Mouse (Mus musculus) bone marrow macrophage, adult 2 months (primary cell): ENCODE measurements around the gene Gm45623. TPM values are rescaled to one million over a fixed set of nuclear protein-coding genes. Genes with fewer than 3 reads are reported as not detected.

Experiments used
- H3K27ac ChIP-seq: 2 replicates; pipeline ENCODE4 v1.5.1; 2012; ENCODE audit warnings: low read depth, low read length; ENCODE audit not compliant: insufficient read depth
- H3K4me1 ChIP-seq: 2 replicates; pipeline ENCODE4 v1.6.1; 2012; ENCODE audit warnings: low read length; ENCODE audit not compliant: control insufficient read depth, insufficient read depth
- H3K4me3 ChIP-seq: 2 replicates; pipeline ENCODE4 v1.5.1; 2012; ENCODE audit warnings: mild to moderate bottlenecking, low read length, moderate library complexity; ENCODE audit not compliant: insufficient read depth
- CTCF ChIP-seq: IDR thresholded peaks from 2 replicates; pipeline ENCODE4 v1.5.1; 2012; ENCODE audit warnings: low read depth, mild to moderate bottlenecking, low read length, moderate library complexity
- POLR2A ChIP-seq: IDR thresholded peaks from 2 replicates; pipeline ENCODE4 v1.6.1; 2012; ENCODE audit warnings: mild to moderate bottlenecking, low read depth, low read length, borderline replicate concordance
- polyA plus RNA-seq: library from polyadenylated mRNA; stranded (reverse); fragments of >200 nt; gene quantifications from 2 replicates; pipeline ENCODE4 v1.2.4, GENCODE M21; 2012; ENCODE audit not compliant: missing spikeins, insufficient read depth, insufficient read length

Gene Gm45623
- polyA plus RNA-seq, 1 experiment = not detected

- H3K27ac ChIP-seq = no peak overlapping the region
- TF ChIP-seq CTCF (no peak), POLR2A (no peak)
- no peaks in the 10 kb centered on the region for H3K4me1 ChIP-seq
Observed at GRCm38 (mm10) chr13:56755871-56756270, 2.2 kb upstream of the Gm45623 start.

GRCm38 (mm10) chr13:56752474-56753191 is 994 bp downstream of the Gm45623 start:
- no peak overlapping the region for H3K4me3 ChIP-seq
- H3K4me1 ChIP-seq = no peaks in the 10 kb centered on the region

More at GRCm38 (mm10) chr13:56755871-56756270, 2.2 kb upstream of the Gm45623 start:
- H3K4me3 ChIP-seq = no peak overlapping the region

GRCm38 (mm10) chr13:56751774-56752173 is 1.9 kb downstream of the Gm45623 start:
- no peak overlapping the region for H3K4me3 ChIP-seq
- H3K27ac ChIP-seq = no peak overlapping the region
- H3K4me1 ChIP-seq = no peaks in the 10 kb centered on the region
- no peak for TF ChIP-seq POLR2A
- no peak for TF ChIP-seq CTCF

More at GRCm38 (mm10) chr13:56752474-56753191, 994 bp downstream of the Gm45623 start:
- no peak overlapping the region for H3K27ac ChIP-seq
- TF ChIP-seq POLR2A (no peak), CTCF (no peak)

GRCm38 (mm10) chr13:56749377-56749776 is 4.2 kb downstream of the Gm45623 start:
- Histone ChIP-seq H3K4me1 (no peaks in the 10 kb centered on the region), H3K4me3 (no peak overlapping the region), H3K27ac (no peak overlapping the region)
- TF ChIP-seq POLR2A = no peak
- TF ChIP-seq CTCF = no peak

DNA sequence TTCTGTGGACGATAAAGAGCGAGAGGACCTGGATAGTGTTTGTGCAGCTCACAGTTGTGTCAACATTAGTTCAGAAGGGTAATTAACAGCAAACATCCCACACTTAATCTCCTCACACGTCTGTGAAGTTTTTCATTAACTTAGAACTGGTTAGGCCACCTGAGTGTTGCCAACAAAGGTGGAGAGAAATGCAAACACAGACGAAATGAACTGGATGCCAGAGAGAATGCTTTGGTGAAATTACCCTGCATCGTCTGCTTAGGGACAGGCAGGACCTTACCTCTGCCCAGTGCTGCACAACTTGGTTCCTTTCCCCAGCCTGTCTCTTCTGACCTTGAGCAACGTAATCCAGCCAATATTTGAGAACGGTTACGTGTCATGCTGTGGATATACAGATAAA is 6.1 kb downstream of the Gm45623 start:
- no peaks in the 10 kb centered on the region for H3K4me1 ChIP-seq
- H3K27ac ChIP-seq = no peak overlapping the region
- no peak overlapping the region for H3K4me3 ChIP-seq
- TF ChIP-seq CTCF = no peak
- TF ChIP-seq POLR2A = no peak

- Histone ChIP-seq H3K27ac (no peak overlapping the region), H3K4me3 (no peak overlapping the region), H3K4me1 (no peaks in the 10 kb centered on the region)
- TF ChIP-seq POLR2A = no peak
- no peak for TF ChIP-seq CTCF
Observed at GRCm38 (mm10) chr13:56746739-56747532, 6.7 kb downstream of the Gm45623 start.

DNA sequence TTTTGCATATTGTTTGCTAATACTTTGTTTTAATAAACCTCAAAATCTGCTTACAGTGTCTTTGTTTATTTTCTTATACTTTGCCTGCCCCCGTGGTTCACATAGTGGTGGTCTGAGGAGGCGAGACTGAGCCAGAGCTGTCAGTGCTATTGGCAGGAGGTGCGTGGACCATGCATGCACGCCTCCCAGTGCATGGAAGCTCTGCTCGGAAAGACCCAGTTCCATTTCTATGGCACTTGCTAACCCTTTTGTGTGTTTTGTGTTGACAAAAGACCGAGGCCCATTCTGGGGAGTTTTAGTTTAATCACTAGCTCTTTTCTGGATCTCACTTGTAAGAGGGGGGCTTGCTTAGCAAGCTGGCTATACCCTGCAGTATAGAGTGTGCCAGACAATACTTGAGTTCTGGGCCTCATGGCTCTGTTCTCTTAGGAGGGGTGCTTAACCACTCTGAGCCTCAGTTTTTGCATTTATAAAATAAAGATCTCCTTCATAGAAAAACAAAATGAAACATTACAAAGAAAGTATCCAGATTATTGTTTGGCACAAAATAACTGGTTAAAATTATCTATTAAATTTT is 11.2 kb downstream of the Gm45623 start:
- H3K4me1 ChIP-seq = no peaks in the 10 kb centered on the region
- H3K27ac ChIP-seq = no peak overlapping the region
- no peak overlapping the region for H3K4me3 ChIP-seq
- TF ChIP-seq POLR2A = no peak
- no peak for TF ChIP-seq CTCF

GRCm38 (mm10) chr13:56741691-56742090 is 11.9 kb downstream of the Gm45623 start:
- H3K4me1 ChIP-seq = no peaks in the 10 kb centered on the region
- no peak overlapping the region for H3K4me3 ChIP-seq
- TF ChIP-seq CTCF = no peak
- TF ChIP-seq POLR2A = no peak
- H3K27ac ChIP-seq = no peak overlapping the region

DNA sequence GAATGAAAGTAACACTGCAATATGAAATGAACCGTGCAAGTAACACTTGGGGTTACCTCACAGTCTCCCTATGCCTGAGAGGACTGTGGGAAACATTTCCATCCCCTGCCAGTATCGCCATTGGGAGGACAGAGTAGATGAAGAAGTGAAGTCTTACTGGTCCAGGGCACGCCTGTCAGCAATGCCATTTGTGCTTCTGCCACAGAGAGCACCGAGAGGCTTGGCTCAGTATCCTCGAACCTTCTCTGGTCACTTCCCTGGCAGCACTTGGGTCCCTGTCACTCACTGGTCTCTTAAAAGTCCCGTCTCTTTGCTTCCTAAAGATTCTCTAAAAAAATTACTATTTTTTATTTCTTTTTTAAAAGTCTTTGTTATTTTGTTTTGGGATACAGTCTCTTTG is 13.1 kb downstream of the Gm45623 start:
- no peak for TF ChIP-seq POLR2A
- TF ChIP-seq CTCF = no peak
- H3K4me3 ChIP-seq = no peak overlapping the region
- no peak overlapping the region for H3K27ac ChIP-seq
- no peaks in the 10 kb centered on the region for H3K4me1 ChIP-seq

GRCm38 (mm10) chr13:56739556-56739955 is 14.1 kb downstream of the Gm45623 start:
- no peak overlapping the region for H3K4me3 ChIP-seq
- H3K27ac ChIP-seq = no peak overlapping the region
- TF ChIP-seq POLR2A = no peak
- TF ChIP-seq CTCF = no peak
- no peaks in the 10 kb centered on the region for H3K4me1 ChIP-seq
